Mouse (Mus musculus) brain, embryonic 14.5 days (tissue): ENCODE results near the gene Pgpep1.

ENCODE experiments used
- CTCF ChIP-seq: fragments of 200-500 bp; IDR thresholded peaks from 2 replicates; pipeline ENCODE4 v1.5.1; 2012; ENCODE audit warnings: inconsistent platforms, mild to moderate bottlenecking, moderate library complexity, borderline replicate concordance; ENCODE audit not compliant: insufficient read depth, insufficient read length; ENCODE audit errors: extremely low read depth
- POLR2A ChIP-seq: fragments of 200-500 bp; IDR thresholded peaks from 2 replicates; pipeline ENCODE4 v1.6.1; 2012; ENCODE audit warnings: mild to moderate bottlenecking, inconsistent platforms, borderline replicate concordance; ENCODE audit not compliant: poor library complexity, insufficient read depth, insufficient read length, severe bottlenecking; ENCODE audit errors: extremely low read depth

GRCm38 (mm10) chr8:70703287-70703686 is 43.1 kb upstream of the Pgpep1 start, which contains the start of gene Iqcn:
- no peak for TF ChIP-seq POLR2A
- no peak for TF ChIP-seq CTCF
